27 mouse cellular contexts compared by ENCODE assay signal in the genomic region with DNA sequence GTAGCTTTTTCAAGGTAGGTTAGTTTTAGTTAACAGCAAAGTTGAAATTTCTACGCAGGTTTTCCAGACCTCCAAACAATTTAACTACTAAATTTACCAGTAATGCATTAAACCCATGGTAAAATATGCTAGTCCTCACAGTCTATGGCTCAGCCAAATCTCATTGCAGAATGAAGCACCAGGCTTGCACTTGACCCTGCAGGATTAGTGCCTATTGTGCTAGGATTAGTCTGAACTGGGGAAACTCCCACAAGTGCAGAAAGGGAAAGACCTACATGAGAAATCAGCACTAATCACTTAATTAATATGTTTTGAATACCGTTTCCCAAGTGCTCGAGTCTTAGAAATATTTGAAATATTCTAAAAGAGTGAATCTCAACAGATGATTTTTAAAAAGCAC. TPM values are rescaled to one million over a fixed set of nuclear protein-coding genes. Genes with fewer than 3 reads are reported as not detected.
DNase-seq lines count a peak whose midpoint lies in the region; ATAC-seq and TF ChIP-seq lines count a peak whose summit lies in the region.
"Had no signal": no experiment of that assay in that cellular context is flagged by ENCODE, and none has a peak within 500 bp of the region (broad histone marks: within the 10 kb centered on the region; RNA-seq: fewer than 3 reads in every experiment).

No protein-coding gene starts in this region.

- no peak for TF ChIP-seq CTCF in midbrain, postnatal 0 days (IDR thresholded peaks at IDR 0.05)

- no peak overlapping the region for H3K4me3 ChIP-seq in midbrain, embryonic 10.5 days
- no peak overlapping the region for H3K4me3 ChIP-seq in midbrain, postnatal 0 days (ENCODE audit: low read depth, low read length)
- no peak overlapping the region for H3K4me3 ChIP-seq in midbrain, embryonic 14.5 days (replicated peaks; ENCODE audit: low read depth, low read length)
- no peak overlapping the region for H3K4me3 ChIP-seq in midbrain, embryonic 15.5 days
- H3K4me3 ChIP-seq: embryonic facial prominence, embryonic 10.5 days; embryonic facial prominence, embryonic 12.5 days; forebrain, embryonic 13.5 days; forebrain, embryonic 15.5 days had no signal

- no peak overlapping the region for H3K4me2 ChIP-seq in midbrain, postnatal 0 days (ENCODE audit: low read depth, low read length, poor library complexity, severe bottlenecking)
- no peak overlapping the region for H3K4me2 ChIP-seq in midbrain, embryonic 14.5 days (ENCODE audit: low read length)
- no peak overlapping the region for H3K4me2 ChIP-seq in midbrain, embryonic 15.5 days
- H3K4me2 ChIP-seq: embryonic facial prominence, embryonic 12.5 days; forebrain, embryonic 13.5 days; forebrain, embryonic 15.5 days had no signal

- no peak overlapping the region for H3K27ac ChIP-seq in midbrain, embryonic 10.5 days (replicated peaks)
- no peak overlapping the region for H3K27ac ChIP-seq in midbrain, postnatal 0 days (ENCODE audit: low read depth, low read length)
- H3K27ac ChIP-seq in midbrain, embryonic 14.5 days (replicated peaks; ENCODE audit: low read depth, low read length): no peak overlapping the region
- H3K27ac ChIP-seq in midbrain, embryonic 15.5 days: no peak overlapping the region
- H3K27ac ChIP-seq: embryonic facial prominence, embryonic 10.5 days; embryonic facial prominence, embryonic 12.5 days; forebrain, embryonic 13.5 days; forebrain, embryonic 15.5 days had no signal

- no peak overlapping the region for H3K9ac ChIP-seq in midbrain, postnatal 0 days (replicated peaks; ENCODE audit: low read length, poor library complexity, severe bottlenecking)
- no peak overlapping the region for H3K9ac ChIP-seq in midbrain, embryonic 14.5 days (replicated peaks; ENCODE audit: low read length)
- H3K9ac ChIP-seq in midbrain, embryonic 15.5 days: no peak overlapping the region
- H3K9ac ChIP-seq: embryonic facial prominence, embryonic 12.5 days; forebrain, embryonic 13.5 days; forebrain, embryonic 15.5 days; forebrain, postnatal 0 days had no signal

- peak; percentile 35 for DNase-seq in embryo, embryonic 10.5 days (ENCODE audit: low spot score)
- no peak for DNase-seq in embryo, embryonic 11 days
- DNase-seq in midbrain, embryonic 10.5 days (ENCODE audit: low spot score): peak; percentile 39
- no peak for DNase-seq in midbrain, postnatal 0 days (ENCODE audit: low spot score)
- peak; percentile 49 for DNase-seq in midbrain, embryonic 14.5 days
- DNase-seq in retina, postnatal 1 day: peak; percentile 63
- no peak for DNase-seq in ovary, adult 18-20 months (ENCODE audit: low spot score)
- DNase-seq: adrenal gland, adult 8-10 months; adrenal gland, postnatal 14 days; adrenal gland, postnatal 36 days; B cell, adult 2 months; cerebellum, adult 11 months; cerebellum, adult 18-20 months; cerebellum, adult 8-10 months; cerebellum, adult 9-11 months; cerebellum, postnatal 25 days; forebrain, postnatal 0 days had no signal

- no peaks in the 10 kb centered on the region for H3K9me3 ChIP-seq in midbrain, embryonic 10.5 days (replicated peaks)
- no peaks in the 10 kb centered on the region for H3K9me3 ChIP-seq in midbrain, postnatal 0 days (ENCODE audit: low read length)
- no peaks in the 10 kb centered on the region for H3K9me3 ChIP-seq in midbrain, embryonic 14.5 days (ENCODE audit: control insufficient read depth, low read length)
- H3K9me3 ChIP-seq in midbrain, embryonic 15.5 days: no peaks in the 10 kb centered on the region
- H3K9me3 ChIP-seq: embryonic facial prominence, embryonic 10.5 days; embryonic facial prominence, embryonic 12.5 days; forebrain, embryonic 13.5 days; forebrain, embryonic 15.5 days; G1E had no signal

- peaks cover 37% of the 10 kb centered on the region for H3K4me1 ChIP-seq in midbrain, embryonic 10.5 days
- no peaks in the 10 kb centered on the region for H3K4me1 ChIP-seq in midbrain, postnatal 0 days (ENCODE audit: insufficient read depth, low read length)
- no peaks in the 10 kb centered on the region for H3K4me1 ChIP-seq in midbrain, embryonic 14.5 days (ENCODE audit: control insufficient read depth, insufficient read depth, low read length)
- no peaks in the 10 kb centered on the region for H3K4me1 ChIP-seq in midbrain, embryonic 15.5 days

- H3K27me3 ChIP-seq in midbrain, embryonic 10.5 days (ENCODE audit: low read depth, poor library complexity, severe bottlenecking): peaks cover 92% of the 10 kb centered on the region
- peaks cover 5% of the 10 kb centered on the region; the same call in 1 of the 2 replicates for H3K27me3 ChIP-seq in midbrain, postnatal 0 days (ENCODE audit: insufficient read depth, low read length)
- H3K27me3 ChIP-seq in midbrain, embryonic 14.5 days (ENCODE audit: control insufficient read depth, insufficient read depth, low read length): no peaks in the 10 kb centered on the region; the same call in 1 of the 2 replicates
- H3K27me3 ChIP-seq in midbrain, embryonic 15.5 days (replicated peaks): no peaks in the 10 kb centered on the region
- H3K27me3 ChIP-seq: CH12.LX; embryonic facial prominence, embryonic 12.5 days; forebrain, embryonic 15.5 days; Patski had no signal

- 55% methylated on average over 3 of the region's 3 CpGs for WGBS in midbrain, embryonic 10.5 days
- WGBS in midbrain, postnatal 0 days: 28% methylated on average over 3 of the region's 3 CpGs
- 29% methylated on average over 3 of the region's 3 CpGs for WGBS in midbrain, embryonic 14.5 days
- 22% methylated on average over 3 of the region's 3 CpGs for WGBS in midbrain, embryonic 15.5 days

- no peaks in the 10 kb centered on the region for H3K36me3 ChIP-seq in midbrain, embryonic 10.5 days
- no peaks in the 10 kb centered on the region for H3K36me3 ChIP-seq in midbrain, postnatal 0 days (ENCODE audit: insufficient read depth, low read length)
- no peaks in the 10 kb centered on the region for H3K36me3 ChIP-seq in midbrain, embryonic 14.5 days (ENCODE audit: control insufficient read depth, insufficient read depth, low read length)
- H3K36me3 ChIP-seq in midbrain, embryonic 15.5 days (replicated peaks): no peaks in the 10 kb centered on the region
- H3K36me3 ChIP-seq: embryonic facial prominence, embryonic 10.5 days; embryonic facial prominence, embryonic 12.5 days; forebrain, embryonic 15.5 days; G1E had no signal

- ATAC-seq in midbrain, postnatal 0 days (ENCODE audit: low FRiP score): no peak
- ATAC-seq in midbrain, embryonic 14.5 days (ENCODE audit: low FRiP score, low TSS enrichment): no peak
- no peak for ATAC-seq in midbrain, embryonic 15.5 days (replicated peaks)
- ATAC-seq: activated CD4-positive, CD25-positive, alpha-beta regulatory T cell, adult 4 months; CD4-positive, CD25-positive, alpha-beta regulatory T cell, adult 4 months; forebrain, embryonic 13.5 days; forebrain, embryonic 15.5 days; forebrain, postnatal 0 days; Patski had no signal

RNA-seq across cellular contexts. Expression of a gene that starts 40.0 kb away (rescaled TPM):
- 9.9 TPM in 2 replicates for polyA plus RNA-seq in midbrain, embryonic 10.5 days (2016; fragmentation: Nextera tagmentation; extraction: Ambion mirVana)
- total RNA-seq in midbrain, postnatal 0 days (2014; rRNA removed): 29.5 and 30.7 TPM in 2 replicates
- 8.5 and 10.5 TPM in 2 replicates for polyA plus RNA-seq in midbrain, postnatal 0 days (2015; fragmentation: Nextera tagmentation; extraction: Ambion mirVana)
- 17.0 and 20.5 TPM in 2 replicates for polyA plus RNA-seq in midbrain, embryonic 14.5 days (2014; fragmentation: Nextera tagmentation; extraction: Ambion mirVana)
- polyA plus RNA-seq in midbrain, embryonic 15.5 days (2015; fragmentation: Nextera tagmentation; extraction: Ambion mirVana): 17.3 and 17.9 TPM in 2 replicates

Comparison
In these comparisons a context has a peak if more than half of its experiments do, and no peak if none do; other contexts are left out.
1. DNase-seq: peak in embryo, embryonic 10.5 days (single experiment), midbrain, embryonic 10.5 days (single experiment), midbrain, embryonic 14.5 days (single experiment) and retina, postnatal 1 day (single experiment); none in embryo, embryonic 11 days (single experiment), midbrain, postnatal 0 days (single experiment) and ovary, adult 18-20 months (single experiment).